Mouse (Mus musculus) layer of hippocampus, adult 9-10 months (tissue): ENCODE measurements around the gene Nrp2.

ENCODE experiments used
- DNase-seq: peaks from one replicate; pipeline ENCODE4 v3.0.0; 2022; ENCODE audit warnings: low spot score

Nrp2 gene

DNA sequence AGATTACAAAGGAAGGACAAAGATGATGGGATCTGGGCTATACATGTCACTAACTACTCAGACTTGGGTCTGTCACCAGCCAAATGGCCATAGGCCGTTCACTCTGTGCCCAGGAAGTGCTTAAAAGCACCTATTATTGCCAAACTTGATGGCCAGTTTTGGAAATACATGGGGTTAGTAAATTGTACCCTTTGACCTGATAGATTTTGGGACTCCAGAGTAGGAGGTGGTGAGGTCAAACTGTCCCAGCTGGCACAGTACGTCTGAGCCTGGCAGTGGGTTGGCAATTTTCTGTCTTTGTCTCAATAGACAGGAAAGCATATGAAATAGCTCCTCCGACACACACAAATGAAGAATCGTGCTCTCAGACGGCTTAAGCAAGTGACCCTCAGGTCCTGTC lies 20.8 kb downstream of the Nrp2 start:
- no peak for DNase-seq

DNA sequence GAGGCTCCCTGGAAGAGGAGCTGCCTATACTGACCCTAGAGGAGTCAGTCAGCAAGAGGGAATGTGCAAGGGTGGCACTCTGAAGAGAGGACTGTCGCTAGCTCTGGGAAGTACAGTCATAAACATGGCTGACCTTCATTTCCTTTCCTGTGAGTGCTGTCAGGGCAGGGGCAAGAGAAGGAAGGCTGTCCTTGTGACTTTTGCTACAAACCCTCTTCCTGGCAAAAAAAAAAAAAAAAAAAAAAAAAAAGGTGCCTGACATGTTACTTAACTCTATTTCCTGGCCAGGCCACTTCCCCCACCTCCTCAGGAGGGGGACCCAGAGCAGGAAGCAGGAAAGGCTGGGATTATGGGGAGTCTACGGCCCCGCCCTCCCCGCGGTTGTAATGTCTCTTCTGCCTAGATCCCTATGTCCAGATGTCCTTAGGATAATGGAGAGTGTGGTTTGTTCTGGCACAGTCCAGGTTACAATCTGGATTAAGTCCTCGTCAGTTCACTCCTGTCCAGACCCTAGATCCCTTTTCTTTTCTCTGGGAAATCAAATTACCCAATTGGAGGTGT lies 21.5 kb downstream of the Nrp2 start:
- DNase-seq, result no peak

DNA sequence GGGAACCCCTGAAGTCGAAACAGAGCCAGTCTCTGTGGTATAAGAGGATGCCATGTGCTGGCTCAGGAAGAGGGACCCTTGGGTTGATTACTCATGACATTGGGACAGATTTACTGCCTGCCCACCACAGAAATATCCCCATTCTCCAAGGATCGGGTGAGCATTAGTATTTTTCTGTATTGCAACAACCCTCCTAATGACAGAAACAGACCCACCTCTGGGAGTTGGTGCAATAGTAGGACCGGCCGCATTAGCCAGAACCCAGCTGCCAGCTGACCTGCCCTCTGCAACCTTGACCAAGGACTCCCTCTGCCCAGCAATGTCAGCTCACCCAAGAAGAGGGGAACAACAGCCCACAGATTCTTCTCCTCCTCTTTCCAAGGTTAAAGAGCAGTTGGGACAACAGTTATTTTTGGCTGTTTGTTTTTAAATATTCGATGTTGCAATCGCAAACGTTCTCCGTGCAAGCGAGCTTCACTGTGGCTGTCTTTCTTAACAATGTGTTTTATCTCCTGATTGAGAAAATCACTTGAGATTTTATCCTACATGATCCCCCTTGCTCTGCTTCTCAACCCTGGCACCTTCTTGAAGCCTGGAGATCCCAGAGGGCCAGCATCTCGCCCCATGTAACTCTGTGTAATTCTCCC lies 22.1 kb downstream of the Nrp2 start:
- DNase-seq, result no peak

DNA sequence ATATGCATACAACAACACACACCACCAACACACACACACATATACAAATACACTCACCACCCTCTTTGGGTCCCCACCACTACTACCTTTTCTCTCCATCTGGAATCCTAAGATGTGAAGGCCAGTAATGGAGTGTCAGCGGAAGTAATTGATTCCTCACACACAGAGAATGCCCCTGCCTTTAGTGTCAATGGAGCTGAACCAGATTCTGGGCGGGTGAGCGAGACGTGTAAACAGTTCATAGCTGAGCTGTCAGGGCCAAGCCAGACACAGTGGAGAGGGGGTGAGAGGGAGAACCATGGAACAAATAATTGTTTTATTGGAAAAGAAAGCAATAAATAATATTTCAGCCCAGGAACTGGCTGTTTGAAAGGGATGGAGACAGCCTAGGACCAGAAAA lies 24.1 kb downstream of the Nrp2 start:
- no peak for DNase-seq

DNA sequence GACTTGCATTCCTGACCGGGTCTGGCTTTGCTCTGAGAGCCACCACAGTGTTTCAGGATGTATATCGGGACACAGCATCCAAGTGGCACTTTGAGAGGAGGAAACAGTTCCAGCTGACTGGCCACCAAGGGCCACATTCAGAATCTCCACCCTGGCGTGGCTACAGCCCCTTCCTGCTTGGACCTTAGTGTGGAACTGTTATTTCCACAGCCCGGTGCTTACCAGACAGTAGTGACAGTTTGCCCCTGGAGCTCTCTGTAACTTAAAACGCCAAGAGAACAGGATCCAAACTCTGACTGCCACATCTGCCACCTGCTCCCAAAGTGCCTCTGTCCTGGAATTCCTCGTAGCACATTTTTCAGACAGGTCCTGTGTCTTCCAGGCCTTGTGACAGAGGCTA lies 25.3 kb downstream of the Nrp2 start:
- DNase-seq, result no peak

DNA sequence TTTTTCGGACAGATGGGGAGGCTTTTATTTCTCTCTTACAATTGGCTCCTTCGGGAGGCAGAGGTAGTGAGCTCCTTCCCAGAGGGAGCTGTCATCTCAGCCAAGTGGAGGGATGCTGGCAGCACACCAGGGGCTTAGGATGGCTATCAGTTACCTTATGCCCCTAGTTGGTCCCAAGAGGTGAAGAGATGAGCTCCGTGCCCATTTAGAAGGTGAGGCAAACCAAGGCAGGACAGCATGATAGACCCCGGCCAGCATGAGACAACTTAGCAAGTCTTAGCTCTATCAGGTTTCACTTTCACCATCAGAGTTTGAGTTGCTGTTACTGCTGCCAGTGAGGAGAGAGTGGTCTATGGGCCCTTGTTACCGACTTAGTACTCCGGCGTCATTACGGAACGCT lies 25.8 kb downstream of the Nrp2 start:
- no peak for DNase-seq

DNA sequence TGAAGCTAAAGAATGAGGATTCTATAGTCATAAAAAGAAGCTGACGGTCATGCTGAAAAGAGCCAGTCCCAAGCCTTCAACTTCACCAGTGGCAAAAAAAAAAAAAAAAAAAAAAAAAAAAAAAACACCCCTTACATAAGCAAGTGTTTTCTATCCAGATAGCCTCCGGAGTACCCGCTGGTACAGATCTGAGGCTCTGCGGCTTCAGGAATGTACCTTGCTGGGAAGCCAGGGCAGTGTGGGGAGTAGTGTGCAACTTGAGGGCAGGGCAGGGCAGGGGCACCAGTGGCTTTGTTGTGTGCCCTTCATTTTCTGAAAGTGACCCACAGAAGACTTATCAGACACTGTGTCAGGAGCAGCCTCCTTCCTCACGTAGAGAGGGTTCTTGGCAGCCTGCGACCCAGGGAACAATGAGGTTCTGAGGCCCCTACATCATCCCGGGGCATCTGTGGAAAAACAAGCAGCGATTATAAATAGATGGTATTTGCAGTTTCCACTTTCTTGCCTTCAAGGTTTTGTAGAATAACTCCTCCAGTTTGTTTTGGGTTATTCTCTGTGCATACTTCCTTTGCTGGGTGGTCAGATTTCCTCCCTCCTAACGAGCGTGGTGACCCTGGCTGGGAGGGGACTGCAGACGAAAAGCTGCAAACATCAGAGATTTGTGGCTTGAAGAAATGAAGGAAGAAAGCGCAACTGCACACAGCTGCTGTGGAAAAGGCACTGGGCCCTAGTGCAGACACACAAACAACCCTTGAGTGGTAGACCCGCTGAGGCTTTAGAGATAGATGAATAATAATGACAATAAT lies 26.5 kb downstream of the Nrp2 start:
- no peak for DNase-seq

DNA sequence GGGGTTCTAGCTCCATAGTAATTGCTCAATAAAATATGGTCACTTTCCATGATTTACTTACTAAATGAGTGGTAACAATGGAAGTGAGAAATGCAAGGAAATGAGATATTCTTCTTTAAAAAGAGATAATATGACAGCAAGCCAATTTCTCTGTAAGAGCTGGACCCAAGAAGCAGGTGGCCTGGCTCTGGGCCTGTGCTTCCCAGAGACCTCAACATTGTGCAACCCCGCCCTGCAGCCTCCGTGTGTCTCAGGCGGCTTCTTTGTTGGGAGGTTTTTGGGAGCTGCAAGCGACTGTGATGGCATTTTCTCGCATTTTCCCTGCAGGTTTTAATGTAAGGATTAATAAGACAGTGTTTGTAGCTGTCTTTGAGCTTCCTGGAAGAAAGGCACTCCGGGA lies 29.0 kb downstream of the Nrp2 start:
- no peak for DNase-seq

DNA sequence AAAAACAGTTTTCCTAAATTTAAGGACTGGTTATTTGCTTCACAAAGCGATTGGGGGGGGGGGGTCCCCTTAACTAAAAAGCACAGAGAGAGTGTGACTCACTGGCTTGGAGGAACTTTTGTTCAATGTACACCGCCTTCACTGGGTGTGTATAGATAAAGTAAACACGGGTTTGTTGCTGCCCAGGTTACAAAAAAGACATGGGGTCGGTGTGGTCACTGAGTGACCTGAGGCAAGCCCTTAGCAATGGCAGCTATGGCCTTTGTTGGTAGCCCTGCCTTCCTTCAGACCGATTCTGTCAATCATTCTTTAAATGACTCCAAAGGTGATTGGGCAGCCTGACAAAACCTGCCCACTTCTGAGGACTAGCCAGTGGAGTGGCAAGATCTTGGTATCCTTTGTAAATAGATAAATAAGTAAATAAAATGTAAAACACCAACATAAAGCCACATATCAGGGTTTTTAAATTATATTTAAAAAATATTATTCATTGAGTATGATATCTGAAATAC lies 31.4 kb downstream of the Nrp2 start:
- no peak for DNase-seq

DNA sequence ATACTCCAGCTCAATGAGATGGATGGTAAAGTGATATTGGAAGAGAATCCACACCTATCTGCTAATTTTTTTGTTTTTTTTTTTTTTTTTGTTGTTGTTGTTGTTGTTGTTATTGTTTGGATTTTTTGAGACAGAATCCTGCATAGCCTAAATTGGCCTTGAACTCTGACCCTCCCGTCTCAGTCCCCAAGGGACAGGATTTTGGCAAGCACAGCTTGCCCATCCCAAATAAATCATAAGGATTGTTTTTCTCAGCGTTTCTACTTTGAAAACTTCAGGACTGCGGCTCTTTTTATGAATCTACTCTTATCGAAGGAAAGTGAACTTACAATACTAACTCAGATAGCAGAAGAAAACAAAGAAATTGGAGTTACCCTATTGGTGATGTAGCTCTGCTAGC lies 31.9 kb downstream of the Nrp2 start:
- no peak for DNase-seq

DNA sequence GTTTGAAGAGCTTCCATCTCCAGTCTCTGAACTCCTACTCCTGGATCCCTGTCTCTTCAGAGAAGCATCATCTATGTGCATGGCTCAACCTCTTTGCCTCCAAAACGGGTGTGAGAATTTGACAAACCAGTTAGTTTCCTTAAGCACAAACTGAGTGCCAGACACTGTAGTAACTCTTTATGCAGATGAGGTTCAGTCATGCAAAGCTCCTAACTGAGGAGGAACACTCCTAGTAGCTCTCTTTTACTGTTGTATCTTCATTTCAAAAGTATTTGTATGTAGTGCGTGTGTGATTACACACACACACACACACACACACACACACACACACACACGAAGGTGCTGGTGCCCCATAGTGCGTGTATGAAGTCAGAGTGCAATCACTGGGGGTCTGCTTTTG lies 32.8 kb downstream of the Nrp2 start:
- no peak for DNase-seq

DNA sequence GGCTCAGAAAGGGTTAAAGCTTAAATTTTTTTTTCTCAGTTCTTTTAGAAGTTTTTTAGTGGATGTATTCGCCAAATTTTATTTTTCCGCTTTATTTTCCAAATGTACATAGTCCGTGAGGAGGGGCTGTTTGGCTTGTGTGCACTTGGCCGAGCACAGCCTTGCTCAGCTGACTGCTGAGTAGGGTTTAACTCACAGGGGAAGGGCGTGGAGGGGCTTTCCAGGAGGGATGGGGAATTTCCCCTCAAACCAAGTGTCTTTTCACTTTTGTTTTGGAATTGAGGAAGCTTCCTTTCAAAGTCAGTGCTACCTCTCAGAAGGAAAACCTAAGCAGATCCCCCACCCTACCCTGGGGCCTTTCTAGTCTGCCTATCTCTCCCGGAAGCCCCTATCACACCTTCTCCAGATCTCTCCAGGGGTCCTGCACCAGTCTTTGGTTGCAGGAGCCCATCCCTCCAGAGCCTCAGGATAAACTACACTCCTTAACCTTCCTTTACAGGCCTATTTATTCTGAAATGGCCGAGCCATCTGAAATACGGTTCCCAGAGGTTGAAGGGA lies 33.4 kb downstream of the Nrp2 start:
- DNase-seq, result no peak

DNA sequence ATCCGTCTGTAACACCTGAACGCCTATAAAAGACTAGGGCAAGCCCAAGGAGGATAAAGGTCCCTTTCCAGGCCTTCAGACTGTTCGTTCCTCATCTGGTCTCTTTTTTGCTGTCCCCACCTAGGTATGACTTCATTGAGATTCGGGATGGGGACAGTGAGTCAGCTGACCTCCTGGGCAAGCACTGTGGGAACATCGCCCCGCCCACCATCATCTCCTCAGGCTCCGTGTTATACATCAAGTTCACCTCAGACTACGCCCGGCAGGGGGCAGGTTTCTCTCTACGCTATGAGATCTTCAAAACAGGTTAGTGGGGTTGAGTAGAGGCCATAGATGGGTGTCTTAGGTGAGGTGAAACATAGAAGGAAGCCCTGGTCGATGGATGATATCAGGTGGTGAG lies 35.1 kb downstream of the Nrp2 start:
- DNase-seq, result no peak

DNA sequence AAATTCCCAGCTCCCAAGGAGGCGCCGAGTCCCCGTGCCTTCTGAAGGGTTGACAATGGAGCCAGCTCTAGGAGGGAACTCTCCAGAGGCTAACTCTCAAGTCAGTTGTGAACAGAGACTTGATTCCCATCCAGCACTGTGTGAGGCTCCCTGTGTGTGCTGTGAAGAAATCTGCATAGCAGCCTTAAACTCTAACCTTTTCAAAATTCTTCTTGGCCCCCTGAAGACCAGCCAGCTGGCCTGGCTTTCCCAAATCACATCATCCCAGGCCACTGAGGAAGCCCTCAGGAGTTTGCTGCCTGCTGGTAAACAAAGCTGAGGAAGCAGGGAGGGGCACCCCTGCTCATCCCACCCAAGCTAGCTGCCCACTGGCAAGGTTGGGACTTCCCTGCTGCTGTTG lies 39.0 kb downstream of the Nrp2 start:
- no peak for DNase-seq

DNA sequence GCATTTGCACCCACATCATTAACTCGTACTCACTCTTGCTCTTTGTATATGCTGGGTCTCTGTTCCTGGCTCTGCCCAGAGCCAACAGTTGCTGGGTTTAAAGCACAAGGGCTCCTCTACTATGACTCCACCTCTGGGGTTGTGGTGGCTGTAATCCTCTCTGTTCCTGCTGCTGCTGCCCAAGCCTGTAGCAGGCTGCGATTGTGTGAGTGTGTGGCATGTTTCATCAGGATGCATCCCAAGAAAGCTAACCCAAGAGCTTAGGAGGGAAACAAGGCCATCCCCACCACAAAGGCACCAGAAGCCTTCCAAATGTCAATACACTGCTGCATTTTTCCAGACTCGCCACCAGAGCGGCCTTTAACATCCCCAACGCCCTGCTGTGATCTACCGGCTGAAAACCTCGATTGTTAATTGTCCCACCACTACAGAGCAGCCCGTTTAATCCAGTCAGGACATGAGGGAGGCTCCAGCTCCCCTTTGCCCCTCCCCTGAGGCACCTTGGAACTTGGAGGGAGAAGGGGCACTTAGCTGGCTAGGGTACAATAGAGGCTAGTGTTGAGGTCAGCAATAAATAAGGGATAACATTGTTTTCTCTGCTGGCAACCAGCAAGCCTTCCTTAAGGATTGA lies 40.1 kb downstream of the Nrp2 start:
- DNase-seq, result no peak

DNA sequence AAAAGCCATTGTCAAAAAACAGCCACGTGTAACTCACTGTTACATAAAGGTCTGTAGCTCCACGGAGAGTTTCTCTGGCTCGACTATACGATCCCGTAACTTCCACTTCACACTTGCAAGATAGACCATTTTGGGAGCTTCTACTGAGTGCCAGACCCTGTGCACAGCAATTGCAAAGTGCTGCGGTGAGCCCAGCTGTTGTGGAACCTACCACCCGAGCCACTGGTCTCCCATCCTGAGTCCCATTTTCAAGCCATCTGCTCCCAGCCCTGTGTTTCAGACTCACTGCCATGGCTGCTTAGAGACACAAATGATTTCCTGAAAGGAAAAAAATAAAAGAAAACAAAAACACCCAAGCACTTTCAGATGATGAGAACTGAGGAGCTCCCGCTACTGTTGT lies 42.8 kb downstream of the Nrp2 start:
- no peak for DNase-seq

DNA sequence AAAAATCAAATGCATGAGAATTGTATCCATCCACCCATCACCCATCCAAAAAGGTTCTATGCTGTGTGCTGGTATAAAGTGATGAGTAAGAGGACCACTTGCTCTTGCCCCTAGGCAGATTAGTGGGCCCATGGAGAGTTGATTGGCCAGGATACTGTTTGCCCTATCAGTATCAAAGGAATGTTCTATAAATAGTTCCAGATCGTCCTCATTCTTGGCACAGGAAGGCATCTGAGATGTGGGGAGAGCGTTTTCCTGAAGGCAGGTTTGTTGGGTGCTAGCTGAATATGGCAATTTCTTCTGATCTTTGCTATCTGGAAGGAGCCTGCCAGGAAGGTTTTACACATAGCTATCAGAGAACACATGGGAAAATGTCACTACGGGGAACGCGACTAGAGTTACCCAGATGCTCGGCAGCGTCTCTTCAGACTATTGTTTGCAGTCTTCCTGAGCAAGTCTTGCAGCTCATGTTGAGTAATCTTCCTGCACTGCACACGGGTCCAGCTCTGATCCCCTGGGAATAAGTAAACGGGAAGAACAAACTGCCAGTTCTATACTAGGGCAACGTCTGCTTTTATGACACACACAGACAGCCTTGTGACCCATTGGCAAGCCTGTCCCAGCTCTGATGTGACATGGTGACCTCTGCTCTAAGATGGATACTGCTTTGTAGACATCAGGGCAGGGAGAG lies 44.5 kb downstream of the Nrp2 start:
- DNase-seq, result no peak

DNA sequence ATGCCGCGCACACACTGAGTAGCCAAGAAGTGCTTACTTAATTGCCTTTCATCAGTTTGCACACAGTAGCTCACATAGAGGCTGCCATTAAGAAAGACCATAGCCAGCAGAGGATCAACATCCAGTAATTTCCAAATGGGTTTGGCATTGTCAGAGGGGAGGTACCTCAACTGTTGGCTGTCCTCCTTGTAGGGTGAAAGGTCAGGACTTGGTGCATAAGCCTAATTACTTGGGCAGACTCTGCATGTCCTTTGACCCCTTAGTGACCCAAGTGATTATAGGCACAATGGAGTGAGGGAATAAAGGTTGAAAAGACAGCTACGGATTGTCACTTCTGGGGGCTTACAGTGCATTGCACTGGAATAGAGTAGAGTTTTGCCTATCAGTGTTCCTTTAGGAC lies 45.3 kb downstream of the Nrp2 start:
- no peak for DNase-seq

DNA sequence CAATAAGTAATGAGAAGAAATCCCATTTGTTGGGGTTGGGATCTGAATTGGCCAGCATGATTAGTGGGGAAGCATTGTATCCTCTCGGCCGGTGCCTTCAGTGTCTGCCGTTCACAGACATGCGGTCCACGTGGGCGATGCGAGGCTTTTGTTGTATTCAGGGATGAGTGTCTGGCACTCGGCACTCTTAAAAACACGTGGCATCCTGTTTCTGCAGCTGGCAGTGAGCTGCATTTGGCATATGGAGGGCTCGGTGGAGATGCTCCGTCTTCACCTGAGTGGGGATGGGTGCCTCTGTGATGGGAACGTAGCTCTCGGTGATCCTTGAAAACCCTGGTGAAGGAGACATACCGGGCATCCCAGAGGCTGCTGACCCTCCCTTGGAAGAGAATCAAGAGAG lies 46.6 kb downstream of the Nrp2 start:
- no peak for DNase-seq

DNA sequence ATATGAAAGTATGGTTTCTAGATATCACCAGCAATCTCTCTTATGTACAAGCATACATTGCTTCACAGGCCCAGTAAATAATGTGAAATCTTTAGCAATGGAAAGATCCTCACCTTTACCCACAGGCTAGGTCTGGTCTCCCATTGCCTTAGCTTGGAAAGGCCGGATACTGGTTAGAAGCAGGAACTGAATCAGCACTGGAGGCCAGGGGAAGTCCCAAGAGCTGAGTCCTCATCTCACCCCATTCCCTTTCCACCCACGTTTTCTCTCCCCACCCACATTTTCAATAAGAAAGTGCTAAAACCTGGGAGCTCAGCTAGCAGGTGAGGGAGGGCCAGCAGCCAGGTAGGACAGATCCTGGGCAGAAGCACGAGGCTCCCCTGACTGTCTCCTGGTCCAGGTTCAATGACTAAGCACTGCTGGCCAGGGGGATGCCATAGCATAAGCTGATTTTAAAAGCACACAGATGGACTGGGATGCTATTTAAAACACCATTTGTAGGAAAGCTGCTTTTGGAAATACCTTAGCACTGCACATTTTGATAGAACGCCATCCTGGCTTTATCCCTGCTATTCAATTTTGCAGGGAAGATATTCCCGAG lies 47.4 kb downstream of the Nrp2 start:
- no peak for DNase-seq
